Mouse (Mus musculus): ENCODE results near the gene Ifi207.
A peak's percentile ranks its signal among the peaks of the same experiment; 100 is the strongest.
"Not testable (repeated sequence)": the region's sequence is repeated elsewhere in the genome, so short reads cannot be mapped to it uniquely, and the experiment has no call there.

Gene Ifi207

GRCm38 (mm10) chr1:173741656-173742055 lies at the start of gene Ifi207:
Gene Ifi207 (minus strand): TSS chr1:173741747.
- DNase-seq = no peak

- DNase-seq = not testable (repeated sequence)
Measured at GRCm38 (mm10) chr1:173773457-173773856, 31.9 kb upstream of the Ifi207 start.

- not testable (repeated sequence) for DNase-seq
Measured at GRCm38 (mm10) chr1:173766848-173767617, 25.5 kb upstream of the Ifi207 start, which contains the start of gene Ifi204. Gene Ifi204 (minus strand): TSS chr1:173766943.

- DNase-seq = not testable (repeated sequence)
Measured at GRCm38 (mm10) chr1:173760032-173760431, 18.5 kb upstream of the Ifi207 start.

GRCm38 (mm10) chr1:173742262-173742661 lies 715 bp upstream of the Ifi207 start:
- no peak for DNase-seq

GRCm38 (mm10) chr1:173740537-173740936 lies 1.0 kb downstream of the Ifi207 start:
- DNase-seq = no peak

- no peak for DNase-seq
Measured at GRCm38 (mm10) chr1:173736986-173737385, 4.6 kb downstream of the Ifi207 start.

GRCm38 (mm10) chr1:173735015-173735414 lies 6.5 kb downstream of the Ifi207 start:
- DNase-seq = not testable (repeated sequence)

- peak; percentile 39 for DNase-seq
Measured at GRCm38 (mm10) chr1:173733219-173733618, 8.3 kb downstream of the Ifi207 start.

GRCm38 (mm10) chr1:173694270-173694669 lies 47.3 kb downstream of the Ifi207 start:
- no peak for DNase-seq

GRCm38 (mm10) chr1:173678605-173679004 lies 62.9 kb downstream of the Ifi207 start:
- DNase-seq = not testable (repeated sequence)

GRCm38 (mm10) chr1:173673458-173674097 lies 68.0 kb downstream of the Ifi207 start, which contains the start of gene Ifi208:
Gene Ifi208 (plus strand): TSS chr1:173673675.
- DNase-seq = not testable (repeated sequence)

Measured in embryo, embryonic 11 days (tissue).